Mouse (Mus musculus) neural tube, embryonic 10.5 days (tissue): ENCODE data around the gene Ceacam18.
"Not testable (repeated sequence)": the region's sequence is repeated elsewhere in the genome, so short reads cannot be mapped to it uniquely, and the experiment has no call there.

Experiments
- DNase-seq: peaks from one replicate; pipeline ENCODE4 v3.0.0-alpha.2; 2017; ENCODE audit warnings: low spot score; ENCODE audit errors: extremely low spot score

The Ceacam18 gene

DNA sequence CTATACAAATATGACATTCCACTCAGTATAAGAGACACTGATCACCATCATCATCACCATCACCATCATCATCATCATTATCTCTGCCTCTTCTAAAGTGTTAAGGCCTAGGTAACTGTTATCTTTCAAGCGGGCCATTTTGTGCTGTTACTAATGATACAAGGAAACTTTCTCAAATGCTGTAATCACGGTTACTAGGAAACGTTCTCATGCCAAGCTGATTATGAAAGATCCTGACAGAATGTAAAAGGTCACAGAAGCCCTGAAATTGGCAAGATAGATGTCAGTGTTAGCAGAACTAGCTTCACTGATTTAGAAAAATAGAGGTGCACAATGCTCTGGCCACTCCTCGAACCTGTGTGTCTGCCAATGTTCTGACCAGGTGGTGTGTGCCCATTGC, 32.7 kb downstream of the Ceacam18 start:
- not testable (repeated sequence) for DNase-seq

- peak; percentile 23 for DNase-seq
Measured at GRCm38 (mm10) chr7:43668582-43668981, 34.1 kb downstream of the Ceacam18 start.

DNA sequence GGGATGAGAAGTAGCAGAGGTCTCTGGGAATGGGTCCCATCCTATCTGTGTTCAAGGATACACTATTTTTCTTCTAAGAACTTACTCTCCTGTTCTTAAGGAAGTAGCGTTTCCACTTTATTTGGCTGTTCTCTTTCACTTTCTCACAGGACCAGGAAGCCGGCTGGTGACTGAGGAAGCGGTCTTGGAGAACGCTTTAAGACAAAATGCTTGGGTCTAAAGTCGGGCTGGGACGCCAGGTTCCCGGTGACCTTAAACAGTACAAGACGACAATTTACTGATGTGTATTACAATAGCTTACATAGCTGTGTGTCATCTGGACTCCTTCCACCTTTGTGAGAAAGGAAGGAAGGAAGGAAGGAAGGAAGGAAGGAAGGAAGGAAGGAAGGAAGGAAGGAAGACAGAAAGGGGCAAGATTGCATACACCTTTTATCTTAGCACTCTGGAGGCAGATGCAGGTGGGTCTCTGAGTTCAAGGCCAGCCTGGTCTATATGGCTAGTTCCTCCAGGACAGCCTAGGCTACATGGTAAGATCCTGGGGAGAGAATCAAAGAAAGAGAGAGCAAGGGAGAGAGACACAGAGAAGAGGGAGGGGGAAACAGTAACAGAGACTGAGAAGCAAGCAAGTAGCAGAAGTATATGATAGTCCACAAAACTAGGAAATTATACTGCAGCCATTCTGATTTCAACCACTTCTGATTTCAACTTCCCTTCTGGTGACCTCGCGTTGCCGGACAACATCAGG, 36.7 kb downstream of the Ceacam18 start:
- no peak for DNase-seq

DNA sequence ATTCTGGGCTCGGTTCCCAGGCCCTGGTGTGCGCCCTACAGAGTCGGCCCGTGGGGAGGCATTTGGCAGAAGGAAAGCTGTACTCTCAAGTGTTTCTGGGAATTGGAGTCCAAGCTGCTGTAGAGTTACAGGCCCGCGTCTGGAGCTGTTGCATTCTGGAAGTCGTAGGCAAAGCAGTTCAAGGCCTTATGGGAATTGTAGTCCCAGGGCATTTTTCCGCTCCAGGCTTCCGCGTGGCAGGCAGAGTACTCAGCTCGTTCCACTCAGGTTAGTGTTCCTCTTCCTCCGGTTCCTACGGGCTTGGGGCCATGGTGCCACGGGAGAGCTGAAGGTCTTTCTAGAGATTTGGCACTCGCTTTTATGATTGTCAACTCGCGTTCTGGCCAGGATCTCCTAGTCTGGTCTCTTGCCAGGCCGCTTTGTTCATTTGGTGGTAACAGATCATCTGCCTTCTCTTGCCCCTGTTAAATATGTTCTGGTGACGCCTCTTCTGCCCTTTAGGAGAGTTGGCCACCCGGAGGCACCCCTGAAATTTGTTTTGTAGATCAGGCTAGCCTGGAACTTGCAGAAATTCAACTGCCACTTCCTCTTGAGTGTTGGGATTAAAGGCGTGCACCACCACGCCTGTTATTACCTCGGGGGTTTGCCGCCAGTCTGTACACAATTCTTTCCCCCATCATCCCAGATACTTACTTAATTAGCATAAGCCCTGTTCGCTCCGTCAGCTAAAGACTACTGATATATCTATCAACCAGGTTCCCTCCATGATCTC, 37.5 kb downstream of the Ceacam18 start, which contains the start of gene Ctu1:
Gene Ctu1, plus strand, starts transcription at position 208 of the 772 bp plus-strand sequence.
- peak; percentile 73 for DNase-seq

GRCm38 (mm10) chr7:43672581-43673260, 38.2 kb downstream of the Ceacam18 start:
- DNase-seq: peak; percentile 43

DNA sequence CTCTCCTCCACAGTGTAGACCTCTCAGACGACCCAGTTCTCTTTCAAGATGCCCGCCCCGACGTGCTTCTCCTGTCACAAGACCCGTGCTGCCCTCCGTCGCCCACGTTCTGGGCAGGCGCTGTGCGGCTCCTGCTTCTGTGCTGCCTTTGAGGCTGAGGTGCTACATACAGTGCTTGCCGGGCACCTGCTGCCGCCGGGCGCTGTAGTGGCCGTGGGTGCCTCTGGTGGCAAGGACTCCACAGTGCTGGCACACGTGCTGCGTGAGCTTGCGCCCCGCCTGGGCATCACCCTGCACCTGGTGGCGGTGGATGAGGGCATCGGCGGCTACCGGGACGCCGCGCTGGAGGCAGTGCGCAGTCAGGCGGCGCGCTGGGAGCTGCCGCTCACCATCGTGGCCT, 40.6 kb downstream of the Ceacam18 start:
- DNase-seq: no peak

DNA sequence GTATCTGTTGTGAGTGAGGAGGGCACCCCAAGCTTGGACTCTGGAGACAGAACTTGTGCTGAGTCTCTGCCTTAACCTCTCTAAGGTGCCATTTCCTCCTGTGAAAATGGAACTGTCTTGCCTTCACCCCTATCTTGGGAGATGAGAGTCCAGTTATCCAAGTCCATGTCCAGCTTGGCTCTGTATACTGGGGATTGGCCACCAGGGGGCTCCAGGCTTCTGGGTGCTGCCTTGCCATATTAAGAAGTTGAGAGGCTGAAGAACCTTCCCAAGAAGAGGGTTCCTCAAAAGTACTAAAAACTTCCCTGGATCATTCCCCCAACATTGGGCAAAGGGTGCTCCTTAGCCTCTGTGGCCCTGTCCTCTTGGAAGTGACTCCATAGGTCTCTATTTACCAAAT, 44.0 kb downstream of the Ceacam18 start:
- DNase-seq: peak; percentile 30

GRCm38 (mm10) chr7:43680960-43681359, 46.5 kb downstream of the Ceacam18 start:
- peak; percentile 71 for DNase-seq

DNA sequence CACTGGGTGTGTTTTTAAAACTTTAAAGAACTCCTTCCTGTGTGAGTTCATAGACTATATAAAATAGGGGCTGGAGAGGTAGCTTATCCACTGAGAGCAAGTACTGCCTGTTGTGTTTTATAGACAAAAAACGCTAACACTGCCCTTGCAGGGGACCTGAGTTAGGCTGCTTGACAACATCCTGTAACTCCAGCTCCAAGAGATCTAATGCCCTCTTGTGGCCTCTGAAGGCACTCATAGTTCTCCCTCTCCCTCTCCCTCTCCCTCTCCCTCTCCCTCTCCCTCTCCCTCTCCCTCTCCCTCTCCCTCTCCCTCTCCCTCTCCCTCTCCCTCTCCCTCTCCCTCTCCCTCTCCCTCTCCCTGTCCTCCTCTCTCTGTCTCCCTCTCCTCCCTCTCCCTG, 48.0 kb downstream of the Ceacam18 start:
- not testable (repeated sequence) for DNase-seq

- no peak for DNase-seq
Measured at GRCm38 (mm10) chr7:43685088-43685487, 50.6 kb downstream of the Ceacam18 start.

GRCm38 (mm10) chr7:43690118-43690517, 55.6 kb downstream of the Ceacam18 start, which contains the start of gene Klk14:
Gene Klk14, plus strand, starts transcription at chr7:43690418.
- DNase-seq: no peak
